Mouse (Mus musculus): ENCODE measurements around the gene Epb41.
A peak's percentile ranks its signal among the peaks of the same experiment; 100 is the strongest.

DNA sequence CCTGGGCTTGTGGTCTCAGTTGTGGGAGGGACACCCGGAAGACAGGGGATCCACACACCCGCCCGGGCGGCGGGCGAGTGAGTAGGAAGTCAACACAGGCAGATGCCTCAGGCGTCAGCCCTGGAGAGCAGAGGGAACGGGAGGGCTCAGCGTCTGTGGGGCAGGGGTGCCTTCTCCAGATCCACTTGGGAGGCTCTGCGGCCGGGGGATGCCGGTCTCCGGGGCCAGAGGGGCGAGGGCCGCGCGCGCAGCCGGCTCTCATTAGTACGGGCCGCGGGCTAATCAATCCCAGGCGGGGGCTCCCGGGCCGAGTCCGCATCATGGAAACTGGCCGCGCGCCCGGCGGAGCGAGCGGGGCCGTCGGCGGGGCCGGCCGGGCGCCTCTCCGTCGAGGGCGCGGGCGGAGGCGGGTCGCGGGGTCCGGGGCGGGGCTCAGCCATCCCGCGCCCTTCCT is 155.0 kb downstream of the Epb41 start:
- TF ChIP-seq CTCF (IDR thresholded peaks at IDR 0.05; ENCODE audit: borderline replicate concordance, insufficient read depth, low read length) (no peak), POLR2A (IDR thresholded peaks at IDR 0.05; ENCODE audit: low read depth, low read length) (peak; percentile 44)

All from embryonic fibroblast, embryonic 13.5 days (primary cell).